Mouse (Mus musculus) embryonic facial prominence, embryonic 14.5 days (tissue): ENCODE measurements around the gene Cnot6l. TPM values are rescaled to one million over a fixed set of nuclear protein-coding genes. Genes with fewer than 3 reads are reported as not detected.

Source experiments
- ATAC-seq: fragments of 200-750 bp; cut with Nextera tagmentation; 2 replicates; pipeline ENCODE4 v1.8.0; 2017; ENCODE audit warnings: low read depth, moderate number of reproducible peaks, moderate TSS enrichment
- DNase-seq: peaks from one replicate; pipeline ENCODE4 v3.0.0-alpha.2; 2015; ENCODE audit warnings: low spot score
- H3K27ac ChIP-seq: fragments of 300-500 bp; sonication (generic); replicated peaks from 2 replicates; pipeline ENCODE4 v1.5.1; 2014; ENCODE audit warnings: low read depth, mild to moderate bottlenecking, low read length, moderate library complexity
- H3K27me3 ChIP-seq: fragments of 300-500 bp; sonication (generic); replicated peaks from 2 replicates; pipeline ENCODE4 v1.6.1; 2014; ENCODE audit warnings: low read length; ENCODE audit not compliant: control insufficient read depth, insufficient read depth
- H3K36me3 ChIP-seq: fragments of 300-500 bp; sonication (generic); 2 replicates; pipeline ENCODE4 v1.6.1; 2014; ENCODE audit warnings: low read length, mixed read lengths; ENCODE audit not compliant: control insufficient read depth, insufficient read depth
- H3K4me1 ChIP-seq: fragments of 300-500 bp; sonication (generic); 2 replicates; pipeline ENCODE4 v1.6.1; 2014; ENCODE audit warnings: antibody characterized with exemption, low read length; ENCODE audit not compliant: control insufficient read depth, insufficient read depth
- H3K4me2 ChIP-seq: fragments of 300-500 bp; sonication (generic); 2 replicates; pipeline ENCODE4 v1.6.1; 2014; ENCODE audit warnings: low read depth, mild to moderate bottlenecking, low read length, moderate library complexity, mixed read lengths
- H3K4me3 ChIP-seq: fragments of 300-500 bp; sonication (generic); 2 replicates; pipeline ENCODE4 v1.5.1; 2014; ENCODE audit warnings: low read depth, mild to moderate bottlenecking, low read length
- H3K9ac ChIP-seq: fragments of 300-500 bp; sonication (generic); 2 replicates; pipeline ENCODE4 v1.6.1; 2014; ENCODE audit warnings: low read depth, mild to moderate bottlenecking, low read length, moderate library complexity, mixed read lengths
- H3K9me3 ChIP-seq: fragments of 300-500 bp; sonication (generic); 2 replicates; pipeline ENCODE4 v1.6.1; 2016; ENCODE audit warnings: low read length; ENCODE audit not compliant: control insufficient read depth
- WGBS: fragments of 180-500 bp; shearing (Covaris S2); extraction: QIAGEN DNeasy Blood & Tissue Kit; methylation state at CpG from one replicate; pipeline ENCODE4 v1.1.7; 2014; 5-methylcytosine and 5-hydroxymethylcytosine counted together
- polyA plus RNA-seq: library from polyadenylated mRNA; unstranded; fragments of >200 nt; fragmentation: Nextera tagmentation; extraction: Ambion mirVana; gene quantifications from 2 replicates; pipeline ENCODE4 v1.2.1, GENCODE M21; 2014

The Cnot6l gene
- polyA plus RNA-seq, 1 experiment from 2014 or later = 25.9 TPM

GRCm38 (mm10) chr5:96142351-96142750 lies 21.6 kb downstream of the Cnot6l start:
- Histone ChIP-seq H3K27me3 (no peaks in the 10 kb centered on the region), H3K4me1 (no peaks in the 10 kb centered on the region), H3K4me2 (no peak overlapping the region), H3K9me3 (peaks cover 5% of the 10 kb centered on the region; the same call in 1 of the 2 replicates), H3K4me3 (no peak overlapping the region), H3K9ac (no peak overlapping the region), H3K27ac (no peak overlapping the region), H3K36me3 (no peaks in the 10 kb centered on the region)
- 73% methylated on average over 2 of the region's 2 CpGs for WGBS
- ATAC-seq (no peak), DNase-seq (no peak)

DNA sequence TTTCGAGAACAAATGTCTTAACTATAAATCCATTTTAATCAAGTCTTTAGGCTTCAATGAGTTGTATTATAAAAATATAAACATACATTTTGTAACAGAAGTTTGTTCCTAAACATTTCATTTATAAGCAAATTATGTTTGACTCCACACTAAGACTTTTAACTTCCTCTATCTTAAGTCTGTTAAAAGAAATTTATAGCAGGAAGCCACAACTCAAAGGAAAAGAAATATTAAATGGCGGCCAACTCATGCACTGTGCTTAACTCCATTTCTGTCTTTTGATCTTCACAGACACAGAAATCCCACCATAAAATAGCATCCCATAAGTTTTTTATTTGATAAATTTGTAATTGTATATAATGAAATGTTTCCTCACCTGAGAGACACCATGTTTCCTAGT lies 33.3 kb downstream of the Cnot6l start:
- no peak overlapping the region for H3K4me2 ChIP-seq
- H3K27ac ChIP-seq = no peak overlapping the region
- H3K4me1 ChIP-seq = peaks cover 5% of the 10 kb centered on the region; the same call in 1 of the 2 replicates

GRCm38 (mm10) chr5:96126856-96127255 lies 37.1 kb downstream of the Cnot6l start:
- Histone ChIP-seq H3K4me2 (no peak overlapping the region), H3K36me3 (peaks cover 28% of the 10 kb centered on the region), H3K4me1 (no peaks in the 10 kb centered on the region), H3K27ac (no peak overlapping the region), H3K9me3 (no peaks in the 10 kb centered on the region), H3K27me3 (no peaks in the 10 kb centered on the region), H3K9ac (no peak overlapping the region), H3K4me3 (no peak overlapping the region)
- 79% methylated on average over 1 of the region's 1 CpGs for WGBS
- ATAC-seq (no peak), DNase-seq (no peak)

More for the DNA sequence above, 33.3 kb downstream of the Cnot6l start:
- Histone ChIP-seq H3K36me3 (peaks cover 37% of the 10 kb centered on the region), H3K4me3 (no peak overlapping the region), H3K9ac (no peak overlapping the region), H3K27me3 (no peaks in the 10 kb centered on the region), H3K9me3 (no peaks in the 10 kb centered on the region)
- ATAC-seq = no peak
- DNase-seq = no peak
- WGBS = 96% methylated on average over 2 of the region's 2 CpGs

DNA sequence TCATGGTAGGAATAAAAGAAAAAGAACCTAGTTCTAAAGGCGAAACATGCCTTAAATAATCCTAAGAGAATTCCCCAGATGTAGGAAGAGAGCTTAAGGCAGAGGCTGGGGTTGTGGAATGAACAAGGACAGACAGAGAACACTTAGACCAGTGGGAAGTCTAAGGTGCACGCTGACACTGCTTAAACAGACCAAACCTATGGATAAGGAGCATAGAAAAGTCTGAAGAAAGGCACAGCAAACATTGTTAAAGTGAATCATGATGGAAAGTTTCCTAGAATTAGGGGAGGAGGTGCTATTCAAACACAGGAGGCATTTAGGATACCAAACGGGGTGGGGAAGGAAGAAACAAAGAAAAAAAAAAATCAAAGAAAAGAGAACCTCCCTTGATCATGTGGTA lies 49.0 kb downstream of the Cnot6l start:
- WGBS = 85% methylated on average over 3 of the region's 3 CpGs
- Histone ChIP-seq H3K9ac (no peak overlapping the region), H3K4me2 (no peak overlapping the region), H3K4me3 (no peak overlapping the region), H3K36me3 (peaks cover 17% of the 10 kb centered on the region; the same call in 1 of the 2 replicates), H3K4me1 (no peaks in the 10 kb centered on the region), H3K9me3 (no peaks in the 10 kb centered on the region), H3K27ac (no peak overlapping the region), H3K27me3 (no peaks in the 10 kb centered on the region)
- DNase-seq = no peak
- ATAC-seq = no peak

DNA sequence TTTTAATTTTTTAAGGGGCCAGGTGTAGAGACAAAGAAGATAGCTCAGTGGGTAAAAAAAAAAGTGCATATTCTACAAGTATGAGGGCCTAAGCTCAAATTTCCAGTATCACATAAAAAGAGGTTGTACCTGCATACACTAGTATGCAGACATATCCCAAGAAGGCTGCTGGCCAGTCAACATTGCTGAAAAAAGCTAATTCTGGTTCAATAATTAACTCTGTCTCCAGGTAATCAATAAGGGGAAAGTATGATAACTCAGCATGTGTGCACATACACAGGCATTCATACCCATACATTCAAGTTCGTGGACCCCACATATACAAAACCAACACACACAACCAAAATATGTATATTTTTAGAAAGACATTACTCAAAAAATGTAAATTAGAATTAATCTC lies 59.3 kb downstream of the Cnot6l start:
- Histone ChIP-seq H3K4me1 (no peaks in the 10 kb centered on the region), H3K27ac (no peak overlapping the region), H3K9me3 (no peaks in the 10 kb centered on the region), H3K9ac (no peak overlapping the region), H3K4me2 (no peak overlapping the region), H3K4me3 (no peak overlapping the region), H3K27me3 (no peaks in the 10 kb centered on the region), H3K36me3 (peaks cover 24% of the 10 kb centered on the region)
- no peak for DNase-seq
- no peak for ATAC-seq
- WGBS = 96% methylated on average over 1 of the region's 1 CpGs

DNA sequence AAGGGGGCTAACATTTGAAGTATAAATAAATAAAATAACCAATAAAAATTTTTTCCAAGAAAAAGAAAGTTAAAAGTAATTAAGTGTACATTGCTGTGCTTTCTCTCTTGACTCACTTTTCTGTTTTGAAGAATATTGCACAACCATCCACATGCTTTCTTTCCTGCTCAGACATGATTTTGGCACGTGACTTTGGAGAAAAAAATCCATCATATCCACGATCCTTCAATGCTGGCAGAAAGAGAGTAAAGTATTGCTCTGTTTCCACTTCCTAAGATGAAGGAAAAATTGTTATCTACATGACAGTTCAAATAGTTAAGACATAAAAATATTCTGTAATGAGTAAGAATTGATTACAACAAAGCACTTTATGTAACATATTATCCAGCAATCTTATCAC lies 72.5 kb downstream of the Cnot6l start:
- Histone ChIP-seq H3K4me2 (no peak overlapping the region), H3K4me3 (no peak overlapping the region), H3K27ac (no peak overlapping the region), H3K9ac (no peak overlapping the region), H3K9me3 (no peaks in the 10 kb centered on the region), H3K27me3 (no peaks in the 10 kb centered on the region), H3K4me1 (no peaks in the 10 kb centered on the region), H3K36me3 (no peaks in the 10 kb centered on the region; the same call in 1 of the 2 replicates)
- ATAC-seq = no peak
- WGBS = 82% methylated on average over 2 of the region's 2 CpGs
- DNase-seq = no peak

DNA sequence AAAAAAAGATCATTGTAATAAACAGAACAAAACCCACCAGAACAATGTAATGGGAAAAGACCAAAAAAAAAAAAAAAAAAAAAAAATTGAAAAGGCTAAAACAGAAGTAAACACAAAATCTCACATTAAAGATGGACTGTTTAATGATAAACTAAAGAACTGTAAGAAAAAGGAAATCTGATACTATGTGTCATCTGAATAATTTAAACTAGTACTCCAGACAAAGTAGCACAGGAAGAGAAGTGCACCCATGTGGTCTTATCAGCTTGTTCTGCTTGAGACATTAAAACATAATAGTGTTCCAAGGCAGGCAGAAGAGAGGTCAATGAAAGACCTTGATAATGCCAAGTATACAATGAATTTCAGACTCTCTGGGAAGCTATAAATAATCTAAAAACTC lies 78.6 kb downstream of the Cnot6l start:
- DNase-seq (no peak), ATAC-seq (no peak)
- Histone ChIP-seq H3K9me3 (no peaks in the 10 kb centered on the region), H3K4me1 (no peaks in the 10 kb centered on the region), H3K27me3 (no peaks in the 10 kb centered on the region), H3K4me3 (no peak overlapping the region), H3K27ac (no peak overlapping the region), H3K4me2 (no peak overlapping the region), H3K9ac (no peak overlapping the region), H3K36me3 (peaks cover 22% of the 10 kb centered on the region)

- Histone ChIP-seq H3K9ac (no peak overlapping the region), H3K4me1 (no peaks in the 10 kb centered on the region), H3K27me3 (no peaks in the 10 kb centered on the region), H3K27ac (no peak overlapping the region), H3K4me3 (no peak overlapping the region), H3K9me3 (no peaks in the 10 kb centered on the region), H3K4me2 (no peak overlapping the region), H3K36me3 (peaks cover 39% of the 10 kb centered on the region)
- ATAC-seq (no peak), DNase-seq (no peak)
- WGBS = 85% methylated on average over 1 of the region's 1 CpGs
These were observed 84.9 kb downstream of the Cnot6l start for GRCm38 (mm10) chr5:96079026-96079425.

GRCm38 (mm10) chr5:96065591-96065990 lies 98.4 kb downstream of the Cnot6l start:
- 0 out of 2 replicates have a peak, but pooled peaks cover 4% of the 10 kb centered on the region for H3K36me3 ChIP-seq
- ATAC-seq = no peak
- H3K4me3 ChIP-seq = no peak overlapping the region
- no peak for DNase-seq
- no peak overlapping the region for H3K9ac ChIP-seq
- no peaks in the 10 kb centered on the region for H3K9me3 ChIP-seq
- H3K4me2 ChIP-seq = no peak overlapping the region
- no peaks in the 10 kb centered on the region for H3K4me1 ChIP-seq
- no peak overlapping the region for H3K27ac ChIP-seq
- H3K27me3 ChIP-seq = no peaks in the 10 kb centered on the region
